Mouse (Mus musculus) lung, embryonic 14.5 days (tissue): ENCODE measurements around the gene Aff1. TPM values are rescaled to one million over a fixed set of nuclear protein-coding genes. Genes with fewer than 3 reads are reported as not detected.

ENCODE experiments used
- ATAC-seq: fragments of 200-750 bp; cut with Nextera tagmentation; 2 replicates; pipeline ENCODE4 v1.8.0; 2017; ENCODE audit warnings: mild to moderate bottlenecking, moderate TSS enrichment, moderate library complexity; ENCODE audit not compliant: insufficient read depth
- DNase-seq: peaks from one replicate; pipeline ENCODE4 v3.0.0-alpha.2; 2015
- H3K27ac ChIP-seq: fragments of 300-500 bp; sonication (generic); 2 replicates; pipeline ENCODE4 v1.5.1; 2014; ENCODE audit warnings: low read depth, mild to moderate bottlenecking, moderate library complexity
- H3K27me3 ChIP-seq: fragments of 300-500 bp; sonication (generic); 2 replicates; pipeline ENCODE4 v1.6.1; 2014; ENCODE audit warnings: low read length, control low read depth; ENCODE audit not compliant: insufficient read depth
- H3K36me3 ChIP-seq: fragments of 300-500 bp; sonication (generic); 2 replicates; pipeline ENCODE4 v1.6.1; 2014; ENCODE audit warnings: control low read depth; ENCODE audit not compliant: insufficient read depth
- H3K4me1 ChIP-seq: fragments of 300-500 bp; sonication (generic); 2 replicates; pipeline ENCODE4 v1.6.1; 2014; ENCODE audit warnings: antibody characterized with exemption, control low read depth; ENCODE audit not compliant: insufficient read depth
- H3K4me2 ChIP-seq: fragments of 300-500 bp; sonication (generic); 2 replicates; pipeline ENCODE4 v1.6.1; 2014; ENCODE audit warnings: mild to moderate bottlenecking
- H3K4me3 ChIP-seq: fragments of 300-500 bp; sonication (generic); 2 replicates; pipeline ENCODE4 v1.5.1; 2014; ENCODE audit warnings: low read depth, low read length
- H3K9ac ChIP-seq: fragments of 300-500 bp; sonication (generic); 2 replicates; pipeline ENCODE4 v1.6.1; 2014
- H3K9me3 ChIP-seq: fragments of 300-500 bp; sonication (generic); 2 replicates; pipeline ENCODE4 v1.6.1; 2016; ENCODE audit warnings: low read depth, low read length, control low read depth
- CTCF ChIP-seq: IDR thresholded peaks from 2 replicates; pipeline ENCODE4 v1.5.1; 2016; ENCODE audit warnings: antibody characterized with exemption, low read depth
- WGBS: fragments of 180-500 bp; shearing (Covaris S2); extraction: QIAGEN DNeasy Blood & Tissue Kit; methylation state at CpG from one replicate; pipeline ENCODE4 v1.1.7; 2014; 5-methylcytosine and 5-hydroxymethylcytosine counted together
- polyA plus RNA-seq: library from polyadenylated mRNA; unstranded; fragments of >200 nt; fragmentation: Nextera tagmentation; extraction: Ambion mirVana; gene quantifications from 2 replicates; pipeline ENCODE4 v1.2.1, GENCODE M21; 2014

Gene Aff1
- polyA plus RNA-seq, 1 experiment from 2014 or later = 7.1 TPM

DNA sequence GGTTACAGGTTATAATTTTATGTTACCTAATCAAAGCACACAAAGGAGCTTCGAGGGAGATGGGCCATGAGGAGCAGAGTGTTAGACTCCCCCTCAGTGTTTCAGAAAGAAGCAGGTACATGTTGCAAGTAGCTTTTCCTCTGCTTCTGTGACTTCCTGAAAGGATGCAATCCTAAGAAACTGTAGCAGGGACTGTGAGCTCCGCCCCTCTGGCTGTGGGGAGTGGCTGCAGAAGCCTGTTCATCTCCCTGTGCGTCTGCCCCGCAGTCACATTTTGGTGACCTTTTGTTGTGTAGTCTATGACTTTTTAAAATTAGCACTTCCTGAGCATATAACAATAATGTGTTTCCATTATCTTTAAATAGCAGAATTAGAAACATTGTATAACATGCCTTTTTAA is 73.2 kb downstream of the Aff1 start:
- H3K27ac ChIP-seq = no peak overlapping the region
- no peaks in the 10 kb centered on the region for H3K36me3 ChIP-seq
- H3K9me3 ChIP-seq = no peaks in the 10 kb centered on the region; the same call in 1 of the 2 replicates
- H3K4me3 ChIP-seq = no peak overlapping the region
- no peak for TF ChIP-seq CTCF
- H3K4me1 ChIP-seq = no peaks in the 10 kb centered on the region; the same call in none of the 2 replicates
- H3K27me3 ChIP-seq = no peaks in the 10 kb centered on the region
- ATAC-seq = no peak
- no peak for DNase-seq
- WGBS = 88% methylated on average over 4 of the region's 4 CpGs
- H3K9ac ChIP-seq = no peak overlapping the region
- H3K4me2 ChIP-seq = no peak overlapping the region

DNA sequence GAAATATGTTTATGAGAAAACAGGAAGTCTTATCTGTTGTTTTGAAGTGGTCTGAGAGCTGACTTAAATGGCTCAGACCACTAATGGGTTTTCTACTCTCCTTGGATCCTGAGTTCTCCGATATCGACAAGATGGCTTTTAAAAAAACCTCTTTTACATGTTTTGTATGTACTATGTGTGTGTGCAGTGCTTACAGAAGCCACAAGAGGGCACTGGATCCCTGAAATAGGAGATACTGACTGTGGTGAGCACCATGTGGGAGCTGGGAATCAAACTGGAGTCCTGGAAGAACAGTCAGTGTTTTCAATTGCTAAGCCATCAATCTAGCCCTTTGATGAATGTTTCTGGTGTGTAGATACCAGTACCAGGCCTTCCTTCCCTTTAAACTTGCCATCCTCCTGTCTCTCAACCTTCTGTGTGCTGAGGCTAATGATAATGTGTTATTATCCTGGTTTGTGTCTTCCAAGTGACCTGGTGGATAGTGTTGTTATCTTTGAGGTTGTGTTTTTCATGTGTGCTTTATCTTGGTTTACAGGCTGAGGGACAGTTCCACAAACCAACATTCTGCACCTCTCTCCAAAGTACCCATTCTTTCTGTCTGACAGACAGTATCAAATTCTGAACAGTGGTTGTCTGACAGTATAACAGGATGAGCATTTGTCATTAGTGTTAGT is 73.7 kb downstream of the Aff1 start:
- no peak for ATAC-seq
- TF ChIP-seq CTCF = 0 out of 2 replicates have a peak, but pooled peaks have one; percentile 17
- Histone ChIP-seq H3K27ac (no peak overlapping the region), H3K9me3 (no peaks in the 10 kb centered on the region; the same call in 1 of the 2 replicates), H3K27me3 (no peaks in the 10 kb centered on the region), H3K9ac (no peak overlapping the region), H3K4me2 (no peak overlapping the region), H3K4me3 (no peak overlapping the region), H3K4me1 (no peaks in the 10 kb centered on the region; the same call in none of the 2 replicates), H3K36me3 (no peaks in the 10 kb centered on the region)
- WGBS = 97% methylated on average over 2 of the region's 2 CpGs
- no peak for DNase-seq

DNA sequence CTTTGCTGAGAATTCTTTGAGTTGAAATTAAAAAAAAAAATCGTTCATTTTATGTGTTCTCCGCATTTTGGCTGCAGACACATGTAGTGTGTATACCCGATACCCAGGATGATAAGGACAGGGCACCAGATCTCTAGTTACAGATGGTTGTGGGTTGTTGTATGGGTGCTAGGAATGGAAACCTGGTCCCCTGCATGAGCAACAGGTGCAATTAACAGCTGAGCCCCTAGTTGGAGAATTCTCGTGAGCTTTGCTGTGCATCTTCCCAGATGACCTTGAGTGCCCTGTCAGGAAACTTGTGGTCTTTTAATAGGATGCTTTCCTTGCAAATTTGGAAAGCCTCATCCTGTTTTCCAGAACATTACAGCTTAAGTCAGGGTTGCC is 74.2 kb downstream of the Aff1 start:
- H3K36me3 ChIP-seq = no peaks in the 10 kb centered on the region
- no peak for TF ChIP-seq CTCF
- no peak overlapping the region for H3K9ac ChIP-seq
- ATAC-seq = no peak
- H3K27me3 ChIP-seq = no peaks in the 10 kb centered on the region
- H3K9me3 ChIP-seq = no peaks in the 10 kb centered on the region; the same call in 1 of the 2 replicates
- H3K27ac ChIP-seq = no peak overlapping the region
- 93% methylated on average over 4 of the region's 4 CpGs for WGBS
- H3K4me2 ChIP-seq = no peak overlapping the region
- H3K4me1 ChIP-seq = no peaks in the 10 kb centered on the region; the same call in 1 of the 2 replicates
- no peak for DNase-seq
- no peak overlapping the region for H3K4me3 ChIP-seq

- Histone ChIP-seq H3K36me3 (no peaks in the 10 kb centered on the region), H3K4me2 (no peak overlapping the region), H3K27ac (no peak overlapping the region), H3K9me3 (no peaks in the 10 kb centered on the region; the same call in 1 of the 2 replicates), H3K4me3 (no peak overlapping the region), H3K4me1 (peaks cover 2% of the 10 kb centered on the region; the same call in 1 of the 2 replicates), H3K9ac (no peak overlapping the region), H3K27me3 (no peaks in the 10 kb centered on the region)
- TF ChIP-seq CTCF = no peak
- no peak for DNase-seq
- 82% methylated on average over 3 of the region's 3 CpGs for WGBS
- ATAC-seq = no peak
Observed at GRCm38 (mm10) chr5:103768961-103769360, 76.8 kb downstream of the Aff1 start.

GRCm38 (mm10) chr5:103769701-103770100 is 77.5 kb downstream of the Aff1 start:
- Histone ChIP-seq H3K9ac (no peak overlapping the region), H3K4me1 (peaks cover 2% of the 10 kb centered on the region; the same call in 1 of the 2 replicates), H3K4me3 (no peak overlapping the region), H3K9me3 (no peaks in the 10 kb centered on the region; the same call in 1 of the 2 replicates), H3K4me2 (no peak overlapping the region), H3K27me3 (no peaks in the 10 kb centered on the region), H3K36me3 (no peaks in the 10 kb centered on the region), H3K27ac (no peak overlapping the region)
- ATAC-seq = no peak
- whole genome bisulfite sequencing = 72% methylated on average over 9 of the region's 9 CpGs
- no peak for DNase-seq
- no peak for TF ChIP-seq CTCF

GRCm38 (mm10) chr5:103770447-103771222 is 78.5 kb downstream of the Aff1 start:
- WGBS = 54% methylated on average over 6 of the region's 6 CpGs
- H3K4me3 ChIP-seq = no peak overlapping the region
- no peaks in the 10 kb centered on the region for H3K36me3 ChIP-seq
- H3K4me2 ChIP-seq = no peak overlapping the region
- H3K9me3 ChIP-seq = no peaks in the 10 kb centered on the region; the same call in 1 of the 2 replicates
- no peak overlapping the region for H3K9ac ChIP-seq
- ATAC-seq (no peak), DNase-seq (no peak)
- no peak for TF ChIP-seq CTCF
- H3K27ac ChIP-seq = no peak overlapping the region
- peaks cover 9% of the 10 kb centered on the region; the same call in 1 of the 2 replicates for H3K4me1 ChIP-seq
- H3K27me3 ChIP-seq = no peaks in the 10 kb centered on the region

DNA sequence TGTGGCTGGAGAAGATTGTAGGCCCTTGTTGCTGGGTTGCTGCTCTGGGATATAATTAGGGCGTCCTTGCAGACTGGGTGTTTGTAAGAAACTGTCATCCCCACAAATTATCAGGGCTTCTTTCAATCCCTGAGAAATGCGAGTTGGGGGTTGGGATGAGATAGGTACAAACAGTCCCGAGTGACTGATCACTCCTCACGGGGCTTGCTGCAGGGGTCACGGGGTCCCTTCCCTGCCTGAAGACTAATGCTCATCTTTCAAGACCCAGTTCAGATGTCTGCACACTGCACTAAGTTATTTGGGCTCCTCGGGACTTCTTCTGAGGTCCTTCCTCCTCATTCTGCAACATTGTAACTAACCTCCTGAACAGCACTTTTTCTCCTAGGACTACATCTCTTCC is 79.2 kb downstream of the Aff1 start:
- Histone ChIP-seq H3K27ac (no peak overlapping the region), H3K9me3 (no peaks in the 10 kb centered on the region), H3K4me1 (peaks cover 9% of the 10 kb centered on the region; the same call in 1 of the 2 replicates), H3K4me2 (no peak overlapping the region), H3K36me3 (no peaks in the 10 kb centered on the region), H3K9ac (no peak overlapping the region), H3K27me3 (no peaks in the 10 kb centered on the region), H3K4me3 (no peak overlapping the region)
- DNase-seq = no peak
- no peak for ATAC-seq
- WGBS = 40% methylated on average over 6 of the region's 6 CpGs
- TF ChIP-seq CTCF = no peak
